Mouse (Mus musculus) monocyte, adult 2 months (primary cell): ENCODE data around the gene Rhd.

ENCODE experiments used
- DNase-seq, 2 experiments: peaks; one replicate each; pipeline ENCODE4 v3.0.0; 2022; ENCODE audit warnings: low spot score in 2 of 2, low read depth in 1 of 2

The Rhd gene

DNA sequence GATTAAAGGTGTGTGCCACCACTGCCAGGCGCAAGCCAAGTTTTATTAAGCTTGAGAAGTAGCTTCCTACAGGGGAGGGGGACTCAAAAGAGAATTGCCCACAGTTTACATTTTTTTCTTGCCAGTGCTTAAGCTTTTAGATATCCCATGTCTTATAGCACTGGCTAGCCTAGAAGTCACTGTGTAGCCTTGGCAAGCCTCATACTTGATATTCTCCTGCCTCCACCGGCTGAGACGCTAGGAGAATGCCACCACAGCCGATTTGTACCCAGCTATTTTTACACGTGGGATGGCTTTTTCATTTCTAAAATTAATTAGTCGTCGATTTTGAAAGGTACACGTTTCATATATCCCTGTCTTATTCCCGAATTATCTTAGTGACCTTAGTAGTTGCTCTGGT is 65.9 kb downstream of the Rhd start:
- no peak for DNase-seq

GRCm38 (mm10) chr4:134930684-134931481 is 66.5 kb downstream of the Rhd start, which contains the start of gene Syf2:
Gene Syf2 (plus strand): TSS chr4:134930898.
- peak; percentile 77 to 86 for DNase-seq

GRCm38 (mm10) chr4:134937240-134938176 is 73.2 kb downstream of the Rhd start:
- no peak for DNase-seq

DNA sequence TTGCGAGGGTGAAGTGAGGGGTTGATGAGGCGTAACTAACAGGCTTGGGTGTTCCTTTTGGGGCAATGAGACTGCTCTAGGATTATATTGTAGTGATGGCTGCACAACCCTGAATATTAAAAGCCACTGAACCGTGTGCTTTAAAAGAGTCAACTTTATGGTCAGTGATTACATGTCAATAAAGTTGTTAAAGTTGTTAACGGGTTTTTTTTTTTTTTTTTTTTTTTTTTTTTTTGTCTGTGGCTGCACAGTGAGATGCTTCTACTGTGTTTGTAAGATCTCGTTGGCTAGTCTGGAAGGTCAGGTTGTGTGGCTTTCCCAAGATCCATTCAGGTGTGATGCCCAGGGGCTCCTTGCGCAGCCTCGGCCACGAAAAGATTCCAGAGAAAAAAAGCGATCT is 75.6 kb downstream of the Rhd start:
- DNase-seq = no peak

- DNase-seq = no peak
Measured at GRCm38 (mm10) chr4:134943758-134944538, 79.6 kb downstream of the Rhd start.
